Mouse (Mus musculus): ENCODE measurements around the gene Tut4.
A peak's percentile ranks its signal among the peaks of the same experiment; 100 is the strongest.

Tut4 gene

DNA sequence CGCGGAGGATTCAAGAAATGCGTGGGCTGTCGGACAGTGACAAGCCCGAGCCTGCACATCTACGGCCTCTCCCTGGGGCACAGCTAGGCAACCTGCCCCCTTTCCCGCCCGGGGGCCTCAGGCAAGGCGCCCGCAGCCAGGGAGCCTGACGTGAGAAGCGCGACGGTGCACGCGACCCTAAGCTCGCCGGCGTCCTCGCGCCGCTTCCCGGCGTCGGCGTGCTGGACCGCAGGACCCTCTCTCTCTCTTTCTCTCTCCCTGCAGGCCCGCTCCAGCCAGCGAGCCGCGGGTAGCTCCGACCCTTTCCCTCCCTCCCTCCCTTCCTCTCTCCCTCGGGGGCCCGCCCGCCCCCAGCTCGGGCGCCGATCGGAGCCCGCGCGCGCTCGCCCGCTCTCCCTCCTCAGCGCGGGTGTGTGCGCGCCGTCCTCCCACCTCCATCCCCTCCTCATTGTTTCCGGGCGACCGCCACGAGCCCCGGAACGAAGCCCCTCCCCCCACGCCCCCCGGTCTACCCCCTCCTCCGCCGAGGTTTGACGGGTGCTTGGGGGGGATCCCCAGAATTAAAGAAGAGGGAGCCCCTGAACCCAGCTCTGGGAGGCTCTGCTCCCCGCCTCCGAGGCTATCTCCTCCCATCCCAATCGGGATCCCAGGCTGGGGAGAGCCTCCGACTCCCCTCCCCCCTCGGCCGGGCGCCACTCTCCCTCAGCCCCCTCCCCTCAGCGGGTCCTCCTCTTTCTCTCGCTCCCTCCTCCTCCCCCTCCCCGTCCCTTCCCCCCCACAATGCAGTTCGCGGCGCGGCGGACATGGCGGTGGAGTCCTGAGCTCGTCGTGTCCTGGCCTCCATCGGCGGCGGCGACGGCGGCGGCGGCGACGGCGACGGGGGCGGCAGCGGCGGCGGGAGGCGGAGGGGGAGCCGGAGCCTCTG lies at the start of gene Tut4:
TSS of gene Tut4 (plus strand) at position 196 of the 925 bp plus-strand sequence.
- peak; percentile 59 for DNase-seq (ENCODE audit: low read depth, low spot score)

- DNase-seq (ENCODE audit: low read depth, low spot score) = no peak
These were observed 34.6 kb upstream of the Tut4 start for GRCm38 (mm10) chr4:108424587-108424986.

DNA sequence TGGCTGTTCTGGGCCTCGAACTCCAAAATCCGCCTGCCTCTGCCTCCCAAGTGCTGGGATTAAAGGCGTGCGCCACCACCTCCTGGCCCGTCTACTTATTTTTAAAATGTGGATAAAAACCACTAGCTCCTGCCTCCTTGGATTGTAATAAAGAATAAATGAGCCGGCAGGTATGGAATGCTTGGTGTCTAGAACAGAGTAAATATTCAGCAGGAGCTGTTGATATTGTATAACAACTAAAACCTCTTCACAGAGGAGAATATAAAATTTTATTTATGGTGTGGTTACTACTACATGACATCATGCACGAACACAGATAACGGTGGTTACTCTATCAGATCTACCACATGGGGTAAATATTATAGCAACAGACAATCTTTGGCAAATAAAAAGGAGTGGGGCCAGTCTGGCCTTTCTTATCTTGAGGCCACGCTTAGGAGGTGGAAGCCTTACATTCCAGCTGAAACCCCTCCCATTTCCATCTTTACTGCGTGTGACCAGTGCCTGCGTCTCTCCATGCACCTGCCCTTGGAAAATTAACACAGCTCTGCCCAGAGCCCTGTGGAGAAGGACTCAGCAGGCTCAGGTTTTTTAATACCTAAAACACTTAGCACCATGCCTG lies 31.4 kb upstream of the Tut4 start:
- no peak for DNase-seq (ENCODE audit: low read depth, low spot score)

DNA sequence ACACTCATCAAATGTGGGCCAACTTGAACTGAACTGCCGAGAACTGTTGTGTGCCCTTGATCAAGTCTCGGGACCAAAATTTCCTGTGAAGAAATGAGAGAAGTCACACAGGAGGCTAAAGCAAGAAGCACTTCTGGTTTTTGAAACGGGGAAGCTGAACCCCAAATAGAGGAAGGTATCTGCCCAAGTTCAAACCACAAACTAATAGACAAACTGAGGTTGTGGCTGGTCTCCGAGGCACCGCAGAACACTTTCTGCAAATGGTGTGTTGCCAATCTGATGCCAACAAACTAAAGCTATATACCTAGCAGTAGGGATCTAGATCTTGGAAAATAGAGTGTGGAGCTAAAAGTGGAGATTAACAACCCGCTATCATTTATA lies 30.9 kb upstream of the Tut4 start:
- DNase-seq (ENCODE audit: low read depth, low spot score) = no peak

DNA sequence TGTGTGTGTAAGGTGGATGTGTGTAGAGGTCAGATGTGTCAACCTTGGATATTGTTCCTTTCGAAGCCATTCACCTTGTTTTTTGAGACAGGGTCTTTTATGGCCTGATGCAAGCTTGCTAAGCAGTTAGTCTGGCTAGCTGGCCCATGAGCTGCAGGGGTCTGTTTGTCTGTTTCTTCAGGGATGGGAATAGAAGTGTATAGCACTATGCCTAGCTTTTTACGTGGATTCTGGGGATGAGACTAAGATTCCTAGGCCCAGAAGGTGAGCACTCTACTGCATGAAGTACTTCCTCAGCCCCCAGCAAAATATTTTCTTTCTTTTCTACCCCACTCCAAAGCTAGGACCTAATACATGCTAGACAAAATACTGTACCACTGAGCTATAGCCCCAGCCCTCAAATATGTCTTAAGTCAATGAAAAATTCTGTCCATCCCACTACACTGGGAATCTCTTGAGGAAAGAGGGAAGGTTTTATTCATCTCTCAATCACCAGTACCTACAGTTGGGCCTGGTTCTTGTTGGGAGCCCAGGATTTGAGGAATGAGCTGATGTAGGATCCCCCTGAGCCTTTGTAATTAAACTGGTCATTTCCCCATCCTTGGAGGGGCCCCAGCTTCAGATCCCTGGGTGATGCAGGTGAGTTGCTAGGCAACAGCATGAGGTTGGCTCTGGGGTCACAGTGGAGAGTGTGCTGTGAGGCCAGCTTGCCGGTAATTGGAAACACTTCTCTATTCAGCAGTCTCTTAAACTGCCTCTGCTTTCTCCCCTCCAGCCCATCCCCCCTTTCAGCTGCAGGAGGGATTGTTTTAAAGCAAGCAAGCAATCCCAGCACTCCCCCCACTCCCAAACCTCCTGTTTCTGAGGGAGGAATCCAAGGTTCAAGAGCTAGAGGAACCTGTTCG lies 28.3 kb upstream of the Tut4 start:
- DNase-seq (ENCODE audit: low read depth, low spot score) = no peak

GRCm38 (mm10) chr4:108431561-108431936 lies 27.7 kb upstream of the Tut4 start:
- DNase-seq (ENCODE audit: low read depth, low spot score) = no peak

- DNase-seq (ENCODE audit: low read depth, low spot score) = no peak
These were observed 25.9 kb upstream of the Tut4 start for GRCm38 (mm10) chr4:108433341-108433740.

DNA sequence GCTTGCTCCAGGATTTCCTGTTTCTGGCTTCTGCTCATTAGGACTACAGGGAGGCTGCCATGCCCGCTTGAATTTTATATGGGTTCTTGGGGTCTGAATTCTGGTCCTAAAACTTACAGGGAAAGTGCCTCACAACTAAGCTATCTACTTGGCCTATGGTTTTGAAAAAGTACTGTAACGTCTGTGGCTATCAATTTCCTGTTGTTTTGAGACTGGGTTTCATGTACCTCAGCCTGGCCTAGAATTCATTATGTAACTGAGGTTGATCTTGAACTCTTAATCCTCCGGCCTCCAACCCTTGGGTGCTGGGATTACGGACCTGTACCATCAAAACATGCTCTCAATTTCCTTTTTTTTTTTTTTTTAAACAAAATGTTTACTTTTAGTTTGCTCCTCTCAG lies 25.0 kb upstream of the Tut4 start:
- DNase-seq (ENCODE audit: low read depth, low spot score) = no peak

- no peak for DNase-seq (ENCODE audit: low read depth, low spot score)
These were observed 24.4 kb upstream of the Tut4 start for GRCm38 (mm10) chr4:108434781-108435180.

- no peak for DNase-seq (ENCODE audit: low read depth, low spot score)
These were observed 23.6 kb upstream of the Tut4 start for GRCm38 (mm10) chr4:108435646-108436045.

DNA sequence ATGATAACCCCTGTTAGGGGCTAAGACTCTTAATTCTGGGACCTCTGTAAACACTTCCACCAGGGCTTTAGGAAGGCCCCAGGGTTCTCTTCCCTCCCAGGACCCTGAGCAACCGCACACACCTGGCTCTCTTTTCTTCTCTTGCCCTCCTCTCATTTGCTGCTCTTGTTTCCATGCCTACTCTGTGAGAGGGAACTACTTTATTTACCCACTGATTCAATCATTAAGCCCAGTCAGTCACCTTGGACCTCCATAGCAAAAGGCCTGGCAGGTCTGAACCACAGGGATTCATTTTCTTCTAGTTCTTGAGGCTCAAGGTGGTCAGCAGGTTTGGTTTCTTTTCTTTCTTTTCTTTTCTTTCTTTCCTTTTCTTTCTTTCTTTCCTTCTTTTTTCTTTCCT lies 23.0 kb upstream of the Tut4 start:
- no peak for DNase-seq (ENCODE audit: low read depth, low spot score)

GRCm38 (mm10) chr4:108438082-108438840 lies 21.0 kb upstream of the Tut4 start:
- DNase-seq (ENCODE audit: low read depth, low spot score) = no peak

- DNase-seq (ENCODE audit: low read depth, low spot score) = no peak
These were observed 11.1 kb upstream of the Tut4 start for GRCm38 (mm10) chr4:108448091-108448490.

GRCm38 (mm10) chr4:108456028-108456427 lies 3.2 kb upstream of the Tut4 start:
- DNase-seq (ENCODE audit: low read depth, low spot score) = no peak

- DNase-seq (ENCODE audit: low read depth, low spot score) = no peak
These were observed 955 bp upstream of the Tut4 start for GRCm38 (mm10) chr4:108458201-108458741.

- peak; percentile 43 for DNase-seq (ENCODE audit: low read depth, low spot score)
These were observed 1.1 kb downstream of the Tut4 start for GRCm38 (mm10) chr4:108460156-108460923.

DNA sequence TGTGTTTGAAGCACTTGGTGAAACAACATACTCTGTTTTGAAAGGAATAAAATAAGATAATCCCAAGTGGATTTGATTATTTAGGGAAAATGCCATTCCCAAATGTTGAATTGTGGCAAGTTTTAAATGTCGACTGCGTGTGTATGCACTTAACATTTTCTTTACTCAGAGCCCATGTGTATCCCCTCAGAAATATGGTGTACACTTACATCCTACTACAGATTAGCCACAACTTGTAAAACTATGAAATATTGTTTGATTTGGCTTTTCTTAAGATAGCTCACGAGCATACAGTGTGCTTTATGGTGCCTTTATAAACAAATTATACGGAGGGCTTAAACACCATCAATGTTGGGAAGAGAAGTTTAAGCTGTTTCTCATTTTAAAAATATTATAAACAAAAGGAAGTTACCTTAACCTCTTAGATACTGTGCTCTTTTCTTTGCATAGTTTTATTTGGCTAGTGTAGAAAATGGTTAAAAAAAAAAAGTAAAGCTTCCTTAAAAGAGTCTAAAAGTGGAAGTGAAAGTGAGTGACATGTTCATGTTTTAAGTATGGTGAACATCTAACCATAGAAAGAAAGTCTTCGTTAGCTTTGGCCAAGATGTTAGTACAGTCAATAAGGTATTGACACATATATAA lies 2.2 kb downstream of the Tut4 start:
- DNase-seq (ENCODE audit: low read depth, low spot score) = no peak

- DNase-seq (ENCODE audit: low read depth, low spot score) = no peak
These were observed 14.4 kb downstream of the Tut4 start for GRCm38 (mm10) chr4:108473586-108473985.

DNA sequence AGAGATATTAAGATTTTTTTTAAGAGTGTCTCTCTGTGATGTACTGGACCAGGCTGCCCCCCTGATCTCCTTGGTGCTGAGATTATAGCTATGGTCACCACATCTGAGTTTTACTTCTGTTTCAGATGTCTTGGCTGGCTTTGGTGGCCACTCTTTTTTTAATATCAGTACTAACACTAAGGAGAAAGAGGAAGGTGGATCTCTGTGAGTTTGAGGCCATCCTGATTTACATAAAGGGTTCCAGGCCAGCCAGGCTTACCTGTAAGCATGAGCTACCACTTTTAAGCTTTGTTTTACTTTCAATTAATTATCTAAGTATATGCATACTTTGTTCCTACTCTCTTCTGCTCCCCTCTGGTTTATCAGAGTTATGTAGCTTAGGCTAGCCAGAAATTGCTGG lies 23.6 kb downstream of the Tut4 start:
- no peak for DNase-seq (ENCODE audit: low read depth, low spot score)

DNA sequence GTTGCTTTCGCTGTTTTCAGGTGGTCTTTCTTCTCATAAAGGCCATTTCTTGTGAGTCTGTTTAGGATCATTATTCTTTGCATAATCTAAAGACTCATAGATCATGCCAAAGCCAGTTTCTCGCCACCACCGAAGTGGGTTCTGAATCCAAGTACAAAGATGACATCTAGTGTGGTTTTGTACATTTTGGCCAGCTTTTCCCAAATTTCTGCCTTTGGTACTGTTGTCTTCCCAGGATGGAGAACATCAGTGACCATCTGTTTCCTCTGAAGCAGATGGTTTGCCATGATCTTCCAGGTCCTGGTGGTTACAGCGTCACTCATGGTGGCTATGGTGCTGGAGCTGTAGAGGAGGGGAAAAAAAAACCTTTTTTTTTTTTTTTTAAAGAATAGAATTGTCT lies 25.0 kb downstream of the Tut4 start:
- DNase-seq (ENCODE audit: low read depth, low spot score) = no peak

Measured in skeletal muscle tissue, adult 2 months (tissue).